Mouse (Mus musculus): ENCODE measurements at regions not wholly inside any gene's neighbourhood (a gene's known extent, or its start where the extent isn't known, plus 50 kb on each side); places are given as distances from the start of the nearest gene placed in this dataset.

DNA sequence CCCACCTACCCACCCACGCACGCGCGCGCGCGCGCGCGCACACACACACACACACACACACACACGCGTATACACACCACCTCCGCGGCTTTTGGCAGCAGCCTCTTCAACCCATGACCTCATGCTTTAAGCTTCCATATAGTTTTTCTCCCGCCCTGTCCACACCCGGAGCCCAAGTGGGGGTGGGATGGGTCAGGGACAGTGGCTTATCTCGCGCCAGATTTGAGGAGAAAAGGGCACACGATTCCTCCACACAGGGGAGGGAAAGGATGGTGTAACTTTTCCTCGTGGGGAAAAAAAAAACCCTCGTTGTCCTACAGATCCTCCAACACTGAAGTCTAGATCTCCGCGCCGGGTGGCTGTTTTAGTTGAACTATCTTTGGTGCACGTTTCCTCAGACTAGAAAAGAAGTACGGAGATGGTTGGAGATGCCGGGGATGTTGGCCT, 128.8 kb upstream of the Ubr2 start:
- peak; percentile 37 for DNase-seq

DNA sequence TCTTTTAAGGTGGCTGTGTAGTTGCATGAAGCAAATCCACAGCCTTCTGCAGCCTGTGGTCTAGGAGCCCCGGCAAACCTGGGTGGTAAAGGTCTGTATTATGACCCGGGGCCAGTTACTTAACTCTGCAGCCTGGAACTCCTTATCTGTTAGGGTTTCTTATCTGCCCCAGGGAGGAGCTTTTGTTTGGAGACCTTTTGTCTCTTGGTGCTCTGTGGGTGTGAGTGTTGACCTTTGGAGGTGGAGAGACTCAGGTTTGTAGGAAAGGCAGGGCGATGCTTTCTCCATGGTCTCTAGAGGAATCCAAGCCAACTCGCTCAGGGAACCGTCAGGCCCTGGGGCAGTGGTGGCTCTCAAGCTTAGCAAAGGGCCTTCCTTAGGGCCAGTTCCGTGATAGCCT, 127.8 kb upstream of the Ubr2 start:
- no peak for DNase-seq

DNA sequence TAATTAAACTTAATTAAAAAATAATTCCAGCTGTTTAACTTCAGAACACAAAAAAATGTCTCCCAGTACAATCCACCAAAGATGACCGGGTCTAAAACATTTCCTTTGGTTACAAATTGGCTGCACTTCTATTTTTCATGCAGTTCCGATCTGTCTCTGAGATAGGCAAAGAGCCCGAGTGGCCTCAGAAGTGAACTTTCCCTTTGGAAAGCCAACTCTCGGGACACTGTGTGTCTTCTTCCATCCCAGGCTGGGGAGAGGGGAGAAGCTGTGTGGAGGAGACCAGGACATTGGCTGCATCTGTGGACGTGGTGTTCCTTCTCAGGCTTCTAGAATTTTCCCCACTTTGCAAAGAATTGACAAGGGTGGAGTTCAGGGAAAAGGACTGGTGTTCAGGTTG, 125.0 kb upstream of the Ubr2 start:
- no peak for DNase-seq

DNA sequence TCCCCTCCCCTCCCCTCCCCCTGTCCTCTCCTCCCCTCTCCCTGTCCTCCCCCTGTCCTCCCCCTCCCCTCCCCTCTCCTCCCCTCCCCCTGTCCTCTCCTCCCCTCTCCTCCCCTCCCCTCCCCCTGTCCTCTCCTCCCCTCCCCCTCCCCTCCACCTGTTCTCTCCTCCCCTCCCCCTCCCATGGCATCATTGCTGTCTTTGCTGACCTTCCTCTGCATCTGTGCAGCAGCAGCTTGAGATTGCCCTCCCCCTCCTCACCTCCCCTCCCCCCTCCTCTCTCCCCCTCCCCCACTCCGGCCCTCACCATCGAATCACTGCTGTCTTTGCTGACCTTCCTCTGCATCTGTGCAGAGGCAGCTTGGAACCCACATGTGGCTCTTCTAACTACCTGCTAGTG, 123.4 kb upstream of the Ubr2 start:
- no peak for DNase-seq

DNA sequence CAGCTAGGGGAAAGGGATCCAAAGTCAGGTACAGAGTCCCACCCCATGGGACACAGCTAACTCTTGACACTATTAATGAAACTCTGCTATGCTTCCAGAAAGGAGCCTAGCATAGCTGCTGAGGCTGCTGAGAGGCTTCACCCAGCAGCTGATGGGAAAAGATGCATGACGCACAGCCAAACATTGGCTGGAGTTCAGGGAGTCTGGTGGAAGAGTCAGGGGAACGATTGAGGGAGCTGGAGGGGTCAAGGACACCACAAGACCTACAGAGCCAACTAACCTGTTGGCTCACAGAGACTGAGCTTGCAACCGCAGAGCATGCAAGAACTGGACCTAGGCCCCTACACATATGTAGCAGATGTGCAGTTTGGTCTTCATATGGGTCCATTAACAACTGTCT, 117.2 kb upstream of the Ubr2 start:
- no peak for DNase-seq

DNA sequence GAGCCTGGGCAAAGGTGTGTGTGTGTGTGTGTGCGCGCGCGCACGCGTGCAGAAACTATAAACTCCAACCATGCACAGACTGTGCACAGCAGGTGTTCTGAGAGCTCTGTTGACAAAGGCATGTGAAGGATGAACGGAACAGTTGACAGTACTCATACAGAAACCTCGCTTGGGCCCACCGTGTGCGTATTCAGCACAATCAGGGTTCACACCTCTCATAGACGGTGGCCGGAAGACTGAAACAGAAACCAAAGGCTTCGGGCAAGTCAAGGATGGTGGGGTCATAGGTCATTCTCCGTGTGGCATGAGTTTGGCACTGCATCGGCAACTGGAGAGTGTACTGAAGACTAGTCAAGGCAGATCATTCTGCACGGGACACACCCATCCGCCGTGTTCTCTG, 113.2 kb upstream of the Ubr2 start:
- DNase-seq, result no peak

DNA sequence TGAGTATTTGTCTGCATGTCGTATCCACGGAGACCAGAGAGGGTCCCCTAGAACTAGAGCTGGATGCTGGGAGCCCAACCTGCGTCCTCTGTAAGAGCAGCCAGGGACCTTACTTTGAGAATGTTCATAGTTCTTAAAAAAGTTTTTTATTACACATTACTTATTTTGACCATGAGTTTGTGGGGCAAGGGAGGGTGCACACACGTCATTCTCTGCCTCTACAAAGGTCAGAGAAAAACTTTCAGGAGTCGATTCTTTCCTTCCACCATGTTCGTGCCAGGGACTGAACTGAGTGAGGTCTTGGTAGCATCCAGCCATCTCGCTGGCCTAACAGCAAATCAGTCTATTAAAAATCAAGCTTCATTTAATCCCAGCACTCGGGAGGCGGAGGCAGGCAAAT, 111.9 kb upstream of the Ubr2 start:
- DNase-seq, result no peak

DNA sequence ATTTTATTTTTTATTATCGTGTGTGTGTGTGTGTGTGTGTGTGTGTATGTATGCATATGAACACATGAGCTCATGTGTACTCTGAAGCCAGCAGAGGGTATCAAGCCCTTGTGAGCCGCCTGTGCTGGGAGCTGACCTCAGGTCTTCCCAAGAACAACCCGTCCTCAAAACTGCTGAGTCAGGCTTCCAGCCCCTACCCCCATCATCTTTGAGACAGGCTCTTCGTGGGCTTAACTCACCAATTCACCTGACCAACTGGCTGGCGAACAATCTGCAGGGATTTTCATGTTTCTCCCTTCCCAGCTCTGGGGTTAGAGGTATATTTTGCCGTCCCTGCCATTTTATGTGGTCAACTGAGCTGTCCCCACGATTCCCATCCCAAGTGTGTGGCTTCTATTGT, 107.7 kb upstream of the Ubr2 start:
- no peak for DNase-seq

DNA sequence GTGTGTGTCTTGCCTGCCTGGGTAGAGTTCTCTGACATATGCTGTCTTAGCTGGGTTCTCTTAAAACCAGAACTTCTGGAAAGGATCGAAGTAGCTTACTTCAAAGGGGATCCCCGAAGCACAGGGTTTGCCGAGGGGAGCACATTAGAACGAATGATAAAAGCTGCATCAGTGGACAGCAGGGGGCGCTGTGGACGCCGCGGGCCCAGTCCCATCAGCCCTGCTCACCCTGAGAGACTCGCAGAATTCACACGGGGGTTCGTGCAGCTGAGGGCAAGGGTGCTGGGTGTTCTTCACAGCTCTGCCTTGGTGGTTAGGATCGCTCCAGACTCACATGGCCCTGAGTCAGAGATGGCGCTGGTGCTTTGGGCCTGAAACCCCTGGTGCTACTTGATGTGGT, 105.4 kb upstream of the Ubr2 start:
- peak; percentile 49 for DNase-seq

DNA sequence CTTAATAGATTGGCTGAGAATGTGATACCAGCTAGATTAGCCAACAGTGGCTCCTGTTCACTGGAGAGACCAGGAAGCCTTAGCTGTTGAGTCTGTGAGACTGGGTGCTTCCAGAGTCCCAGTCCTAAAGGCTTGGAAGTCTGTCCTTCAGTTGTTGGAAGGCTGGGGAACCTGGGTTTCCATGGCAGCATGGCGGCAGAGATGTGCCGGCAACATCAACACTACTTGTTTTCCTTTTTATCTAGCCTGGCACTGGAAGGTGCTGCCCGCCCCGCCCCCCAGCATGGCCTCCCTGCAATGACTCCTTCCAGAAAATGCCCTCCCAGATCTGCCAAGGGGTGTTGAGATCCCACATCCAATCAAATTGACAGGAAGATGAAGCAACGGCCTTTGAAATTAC, 104.8 kb upstream of the Ubr2 start:
- DNase-seq, result no peak

DNA sequence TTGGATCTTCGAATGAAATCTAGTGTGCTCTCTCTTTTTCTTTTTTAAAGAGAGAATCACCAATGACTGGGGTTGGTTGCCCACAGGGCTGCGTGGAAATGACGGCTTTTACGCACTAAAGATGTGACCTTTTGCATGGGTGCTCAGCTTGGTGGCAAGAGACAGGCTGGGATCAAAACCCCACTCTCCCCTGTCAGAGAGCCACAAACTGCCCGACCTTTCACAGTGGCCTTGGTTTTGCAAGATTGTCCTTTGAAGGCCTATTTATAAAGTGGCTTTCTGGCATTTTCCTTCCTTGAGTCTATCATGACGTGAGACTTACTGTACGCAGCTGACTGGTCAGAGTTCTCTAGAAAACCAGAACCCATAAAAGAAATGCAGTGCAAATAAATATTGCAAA, 104.4 kb upstream of the Ubr2 start:
- DNase-seq, result no peak

DNA sequence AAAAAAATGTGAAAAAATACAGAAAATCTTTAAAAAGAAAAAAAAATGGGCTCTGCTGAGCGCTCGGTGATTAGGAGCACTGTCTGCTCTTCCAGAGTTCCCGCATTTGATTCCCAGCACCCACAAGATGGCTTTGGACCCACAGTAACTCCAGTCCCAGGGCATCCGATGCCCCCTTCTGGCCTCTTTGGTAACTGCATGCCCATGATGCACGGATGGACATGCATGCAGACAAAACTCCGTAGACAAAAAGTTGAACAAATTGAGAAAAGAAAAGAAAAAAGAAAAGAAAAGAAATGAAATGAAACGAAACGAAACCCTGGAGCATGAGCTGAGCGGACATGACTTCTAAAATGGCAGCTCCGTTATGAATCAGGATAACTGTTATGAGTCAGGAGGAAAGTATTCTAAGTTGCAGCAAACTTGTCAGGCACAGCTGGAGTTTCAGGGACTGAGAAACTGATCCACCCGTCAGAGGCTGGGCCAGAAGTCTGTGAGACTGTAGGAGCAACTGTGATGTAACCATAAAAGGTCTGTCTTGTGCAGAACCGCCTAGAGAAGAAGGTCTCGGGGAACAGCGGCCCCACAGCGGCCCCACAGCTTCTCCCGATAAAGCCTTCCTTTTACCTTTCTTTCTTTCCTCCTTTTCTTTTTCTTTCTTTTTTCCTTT, 102.3 kb upstream of the Ubr2 start:
- DNase-seq, result peak; percentile 19

DNA sequence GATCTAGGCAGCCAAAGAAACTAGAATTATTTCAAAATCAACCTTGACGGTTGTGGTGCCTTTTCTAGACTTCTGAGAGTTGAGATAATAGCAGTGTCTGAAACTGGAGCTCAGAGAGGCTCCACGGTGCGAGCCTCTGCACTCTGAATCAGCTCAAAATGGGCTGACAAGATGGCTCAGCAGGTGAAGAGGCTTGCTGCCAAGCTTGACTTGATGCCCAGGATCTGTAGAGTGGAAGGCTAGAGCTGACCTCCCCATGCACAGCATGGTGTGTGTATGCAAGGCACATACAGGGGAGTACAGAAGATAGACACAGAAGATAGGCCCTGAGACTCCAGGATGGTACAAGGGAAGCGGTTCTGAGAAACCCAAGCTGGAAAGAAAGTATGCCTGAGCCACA, 100.5 kb upstream of the Ubr2 start:
- no peak for DNase-seq

DNA sequence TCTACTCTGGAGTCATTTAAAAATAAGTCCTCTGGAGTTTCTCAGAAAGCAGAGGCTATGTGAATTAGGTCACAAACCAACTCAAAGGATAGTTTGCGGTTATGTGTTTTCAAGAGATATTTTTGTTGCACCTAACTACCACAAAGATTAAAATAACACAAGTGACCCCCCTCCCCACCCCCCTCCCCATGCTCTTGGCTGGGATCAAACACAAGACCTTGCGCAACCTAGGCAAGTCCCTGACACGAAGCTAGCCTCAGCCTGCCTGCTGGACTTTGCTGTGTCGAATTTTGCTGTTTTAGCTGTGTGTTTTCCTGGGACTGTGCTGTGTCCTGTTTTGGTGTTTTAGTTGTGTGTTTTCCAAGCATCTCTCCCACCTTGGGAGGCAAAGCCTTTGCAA, 94.0 kb upstream of the Ubr2 start:
- no peak for DNase-seq

DNA sequence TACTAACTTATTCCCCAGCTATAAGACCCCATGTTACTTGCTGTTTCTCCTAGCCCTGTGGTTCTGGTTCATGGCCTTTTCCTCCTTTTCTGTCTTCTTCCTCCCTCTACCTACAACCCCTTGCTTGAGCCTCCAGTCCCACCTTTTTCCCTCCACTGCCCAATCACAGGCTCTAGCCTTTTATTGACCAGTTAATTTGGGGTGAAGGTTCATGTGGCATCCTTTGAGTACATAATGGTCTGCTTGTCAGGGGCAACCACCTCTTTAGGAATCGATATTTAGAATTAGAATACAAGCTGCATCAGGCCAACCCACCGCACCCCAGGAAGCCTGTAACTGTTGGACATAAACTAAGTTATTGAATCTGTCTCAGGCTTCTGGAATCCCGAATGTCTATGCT, 84.8 kb upstream of the Ubr2 start:
- no peak for DNase-seq

DNA sequence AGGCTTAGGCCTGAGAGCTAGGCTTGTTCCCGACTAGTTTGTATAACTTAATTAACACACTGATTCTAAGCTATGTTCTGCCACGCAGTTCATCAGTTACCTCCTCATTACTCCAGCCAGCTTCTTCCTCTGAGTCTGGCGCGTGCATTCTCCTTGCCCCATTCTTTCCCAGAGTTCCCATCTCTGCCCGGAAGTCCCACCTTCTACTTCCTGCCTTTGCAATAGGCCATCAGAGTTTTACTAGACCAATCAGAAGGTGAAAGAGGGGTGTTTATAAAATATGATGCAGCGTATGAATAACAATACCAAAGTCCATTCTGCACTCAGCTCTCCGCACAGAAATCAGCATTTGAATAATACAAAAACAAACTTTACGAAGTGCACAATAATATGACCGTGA, 81.7 kb upstream of the Ubr2 start:
- DNase-seq, result no peak

DNA sequence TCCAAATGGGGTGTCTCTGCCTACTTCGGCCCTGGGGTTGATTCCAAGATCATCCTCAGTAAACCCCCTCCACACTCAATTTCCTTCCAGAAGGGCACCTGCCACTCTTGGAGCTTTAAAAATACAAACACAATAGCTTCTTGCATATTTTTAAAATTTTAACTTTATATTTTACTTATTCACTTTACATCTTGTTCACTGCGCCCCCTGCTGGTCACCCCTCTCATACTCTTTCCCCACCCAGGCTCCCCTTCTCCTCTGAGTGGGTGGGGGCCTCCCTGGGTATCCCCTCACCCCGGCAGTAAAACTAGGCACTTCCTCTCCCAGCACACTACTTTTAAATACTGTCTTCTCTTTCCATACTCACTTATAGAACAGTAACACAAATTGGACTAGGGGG, 79.4 kb upstream of the Ubr2 start:
- peak; percentile 19 for DNase-seq

DNA sequence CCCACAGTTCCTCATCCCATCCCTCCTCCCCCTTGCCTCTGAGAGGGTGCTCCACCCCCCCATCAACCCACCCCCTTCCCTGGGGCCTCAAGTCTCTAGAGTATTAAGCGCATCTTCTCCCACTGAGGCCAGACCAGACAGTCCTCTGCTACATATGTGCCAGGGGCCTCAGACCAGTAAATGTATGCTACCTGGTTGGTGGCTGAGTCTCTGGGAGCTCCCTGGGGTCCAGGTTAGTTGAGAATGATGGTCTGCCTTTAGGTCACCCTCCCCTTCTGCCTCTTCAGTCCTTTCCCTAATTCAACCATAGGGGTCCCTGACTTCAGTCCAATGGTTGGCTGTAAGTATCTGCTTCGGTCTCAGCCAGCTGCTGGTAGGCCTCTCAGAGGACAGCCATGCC, 58.9 kb upstream of the Ubr2 start:
- no peak for DNase-seq

DNA sequence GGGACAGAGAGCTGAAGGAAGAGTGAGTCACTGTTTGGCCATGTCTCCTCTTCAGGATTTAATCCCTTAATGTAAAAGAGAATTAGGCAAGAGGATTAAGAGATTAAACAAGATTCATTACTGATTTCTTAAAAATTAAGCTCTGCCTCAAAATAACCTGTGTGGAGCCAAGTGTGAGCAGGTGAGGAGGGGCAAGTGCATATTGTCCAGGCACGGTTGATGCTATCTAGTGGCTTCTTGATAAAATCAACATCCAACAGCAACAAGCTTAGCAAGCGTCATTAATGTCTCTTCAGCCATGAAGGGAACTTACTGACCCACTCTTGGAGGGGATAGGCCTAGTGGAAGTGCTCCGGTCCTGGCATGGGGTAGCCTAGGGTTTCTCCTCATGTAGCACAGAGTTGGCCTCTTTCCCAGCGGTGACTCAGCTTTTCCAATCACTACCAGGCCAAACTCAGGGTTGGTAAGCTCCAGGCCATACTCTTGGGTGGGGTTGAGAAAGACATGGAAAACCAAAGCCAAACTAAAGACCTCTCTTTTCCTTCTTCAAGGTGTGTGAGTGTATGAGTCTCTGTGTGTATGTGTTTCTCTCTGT, 55.0 kb upstream of the Ubr2 start:
- no peak for DNase-seq

DNA sequence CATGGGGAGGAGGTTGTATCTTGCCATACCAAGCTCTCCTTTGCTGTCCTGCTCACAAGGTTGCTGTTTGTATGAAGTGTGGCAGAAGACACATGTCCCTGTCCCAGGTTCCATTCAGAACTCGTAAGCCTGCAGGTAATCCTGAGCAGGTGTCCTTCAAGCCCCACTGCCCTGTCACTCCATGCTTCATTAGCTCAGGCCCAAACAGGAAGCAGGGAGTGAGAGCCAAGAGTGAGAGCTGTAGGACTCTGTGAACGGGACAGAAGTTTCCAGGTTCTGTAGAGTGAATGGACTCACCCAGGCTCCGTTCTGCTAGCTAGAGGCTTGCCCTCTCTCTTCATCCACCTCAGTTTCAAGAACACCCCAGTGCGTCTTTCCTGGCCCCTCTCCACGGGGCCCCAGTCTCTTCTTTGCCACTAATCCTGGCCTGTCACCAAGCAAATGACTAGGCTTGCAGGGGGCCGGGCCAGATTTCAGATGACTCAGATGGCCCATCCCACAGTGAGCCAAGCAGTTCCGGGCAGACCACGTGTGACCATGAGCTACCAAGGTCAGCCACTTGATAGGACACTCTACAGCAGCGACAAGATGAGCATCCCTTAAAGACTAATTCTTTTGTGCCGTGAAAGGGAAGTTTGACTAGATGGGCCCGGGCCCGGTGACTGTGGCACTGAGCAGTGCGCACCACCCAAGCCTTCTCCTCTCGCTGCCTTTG, 54.4 kb upstream of the Ubr2 start:
- DNase-seq, result no peak

DNA sequence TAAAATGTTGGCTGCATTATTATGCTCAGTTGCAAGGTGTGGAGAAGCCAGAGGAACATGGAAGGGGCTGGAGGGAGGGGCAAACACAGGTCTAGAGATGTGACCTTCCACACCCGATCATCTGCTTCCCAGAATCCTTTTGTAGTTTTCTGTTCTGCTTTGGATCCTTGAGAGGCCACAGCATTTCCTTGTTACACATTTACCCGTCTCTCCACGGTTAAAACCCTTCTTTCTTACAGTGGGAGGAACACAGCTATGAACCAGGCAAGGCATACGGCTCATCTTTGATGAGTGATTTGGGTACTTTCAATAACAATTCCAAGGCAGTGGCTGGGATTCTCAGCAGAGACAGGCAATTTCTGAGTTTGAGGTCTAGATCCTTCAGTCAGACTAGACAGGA, 53.6 kb upstream of the Ubr2 start:
- DNase-seq, result no peak

DNA sequence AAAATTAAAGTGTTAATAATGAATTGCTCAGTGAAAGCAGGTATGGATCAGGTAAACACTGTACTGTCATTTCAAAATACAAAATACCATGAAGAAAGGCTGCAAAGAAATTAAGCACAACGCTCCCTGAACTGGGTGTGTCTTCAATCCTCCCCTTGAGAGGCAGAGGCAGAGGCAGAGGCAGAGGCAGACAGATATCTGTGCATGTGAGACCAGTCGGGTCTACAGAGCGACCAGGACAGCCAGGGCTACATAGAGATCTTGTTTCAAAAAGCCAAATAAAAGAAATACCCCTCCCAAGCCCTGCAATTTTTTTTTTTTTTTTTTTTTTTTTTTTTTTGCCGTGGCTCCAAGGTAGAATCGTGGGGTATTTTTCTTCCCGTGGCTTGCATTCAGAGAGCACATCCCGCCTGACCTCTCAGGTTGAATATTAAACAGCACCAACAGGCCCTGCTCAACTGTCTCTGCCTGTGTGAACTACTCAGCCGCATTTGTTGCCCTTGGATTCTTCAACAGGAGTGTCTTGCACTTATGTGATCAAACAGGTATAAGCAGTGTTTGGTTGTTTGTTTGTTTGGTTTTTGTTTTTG, 50.8 kb upstream of the Ubr2 start:
- DNase-seq, result no peak

Data from thymus, postnatal 25 days (tissue).